Mouse (Mus musculus) activated CD4-positive, CD25-positive, alpha-beta regulatory T cell, adult 4 months (primary cell): ENCODE measurements around the gene Asic2. TPM values are rescaled to one million over a fixed set of nuclear protein-coding genes. Genes with fewer than 3 reads are reported as not detected.

Source experiments
- ATAC-seq: one replicate; pipeline ENCODE4 v1.8.0; 2017
- polyA plus RNA-seq, 2 experiments: library from polyadenylated mRNA; unstranded; fragments of 100-300 nt; shearing (Covaris generic); gene quantifications; one replicate each; pipeline ENCODE4 v1.2.1; 2017

Gene Asic2
- polyA plus RNA-seq, 2 experiments from 2014 or later: not detected

- ATAC-seq: no peak
Observed at GRCm38 (mm10) chr11:81954398-81954797, 13.9 kb downstream of the Asic2 start.

DNA sequence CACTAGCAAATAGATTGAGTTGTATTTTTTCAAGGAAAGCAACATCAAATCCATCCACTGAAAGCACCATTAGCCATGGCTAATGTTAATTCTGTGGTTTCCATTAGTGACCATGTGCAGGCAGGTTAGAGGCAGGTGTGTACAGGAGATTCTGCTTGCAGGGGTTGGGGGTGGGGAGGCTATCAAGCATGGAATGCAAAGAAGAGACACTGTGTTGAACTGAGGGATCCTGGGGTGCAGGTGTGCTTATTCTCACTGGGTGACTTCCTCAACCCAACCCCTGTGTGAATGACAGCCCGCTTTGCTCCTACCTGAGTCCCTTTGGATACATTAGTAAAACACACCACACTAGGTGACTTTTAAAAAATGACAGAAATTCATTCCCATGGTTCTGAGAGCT lies 20.2 kb downstream of the Asic2 start:
- ATAC-seq: no peak

DNA sequence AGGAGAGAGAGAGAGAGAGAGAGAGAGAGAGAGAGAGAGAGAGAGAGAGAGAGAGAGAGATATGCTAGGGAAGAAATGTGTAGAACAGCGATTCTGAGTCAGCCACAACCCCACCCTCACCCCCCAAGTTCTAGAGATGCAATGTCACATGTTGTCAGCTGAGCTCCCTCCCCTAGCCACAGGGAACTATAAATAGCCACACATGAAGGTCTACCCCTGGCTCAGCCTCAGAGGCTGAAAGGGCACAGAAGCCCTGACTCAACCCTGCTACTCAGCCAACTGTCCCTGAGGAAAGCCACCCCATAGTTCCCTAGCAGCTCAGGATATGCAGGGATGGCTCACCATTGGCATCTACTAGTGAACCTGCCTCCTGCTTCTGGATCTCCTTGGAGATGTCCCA lies 26.1 kb downstream of the Asic2 start:
- ATAC-seq: no peak

DNA sequence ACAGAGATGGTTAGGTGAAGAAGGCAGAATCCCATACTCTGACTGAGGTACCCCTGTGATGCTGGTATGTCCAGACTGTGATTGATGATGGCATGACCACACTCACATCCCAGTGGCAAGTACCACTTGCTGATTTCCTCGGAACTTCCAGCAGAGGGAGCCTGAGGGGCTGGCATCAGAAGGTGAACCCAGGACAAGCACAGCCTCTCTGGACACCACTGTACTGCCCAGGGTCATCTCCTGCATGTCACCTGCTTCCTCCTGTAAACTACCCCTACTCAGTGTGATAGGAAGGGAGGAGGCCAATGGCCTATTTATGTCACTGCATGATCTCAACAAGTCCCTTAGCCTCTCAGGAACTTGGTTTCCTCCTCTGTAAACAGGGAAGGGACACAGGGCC lies 27.3 kb downstream of the Asic2 start:
- no peak for ATAC-seq

- ATAC-seq: no peak
Observed at GRCm38 (mm10) chr11:81937516-81937915, 30.7 kb downstream of the Asic2 start.

- no peak for ATAC-seq
Observed at GRCm38 (mm10) chr11:81926393-81926792, 41.9 kb downstream of the Asic2 start.

DNA sequence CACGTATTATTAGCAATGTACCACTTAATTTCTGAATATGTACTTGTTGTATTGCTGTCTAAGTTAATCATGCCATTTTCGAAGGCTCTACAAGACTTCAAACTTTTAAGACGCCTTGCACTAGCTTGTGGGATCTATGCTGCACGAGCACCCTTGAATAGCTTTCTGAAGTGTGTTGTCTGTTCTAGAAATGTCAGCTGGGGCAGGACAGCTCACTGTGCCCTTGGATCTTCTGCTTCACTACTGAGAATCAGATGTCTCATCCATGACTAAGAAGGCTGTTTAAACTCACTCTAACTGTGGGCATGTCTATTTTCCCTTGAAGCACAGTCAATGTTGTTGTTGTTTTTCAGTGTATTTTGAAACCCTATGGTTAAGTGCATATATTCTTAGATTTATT lies 44.6 kb downstream of the Asic2 start:
- no peak for ATAC-seq

GRCm38 (mm10) chr11:81923096-81923495 lies 45.2 kb downstream of the Asic2 start:
- no peak for ATAC-seq

- no peak for ATAC-seq
Observed at GRCm38 (mm10) chr11:81915501-81915900, 52.8 kb downstream of the Asic2 start.

DNA sequence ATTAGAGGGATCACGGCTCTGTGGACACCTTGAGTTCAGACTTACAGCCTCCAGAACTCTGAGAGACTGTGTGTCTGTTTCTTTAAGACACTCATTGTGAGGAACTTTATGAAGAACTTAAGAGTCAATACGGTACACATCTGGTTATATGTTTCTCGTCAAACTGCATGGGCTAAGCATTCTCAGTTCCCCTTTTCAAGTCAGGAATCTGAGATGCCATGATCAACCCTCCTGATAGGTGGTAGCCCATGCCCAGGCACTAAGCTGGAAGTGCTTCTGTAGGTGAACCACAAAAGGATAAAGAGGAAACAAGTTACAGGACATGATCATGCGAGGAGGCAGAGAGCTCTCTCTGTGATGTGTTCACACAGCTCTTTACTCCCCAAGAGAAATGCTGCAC lies 55.2 kb downstream of the Asic2 start:
- no peak for ATAC-seq

DNA sequence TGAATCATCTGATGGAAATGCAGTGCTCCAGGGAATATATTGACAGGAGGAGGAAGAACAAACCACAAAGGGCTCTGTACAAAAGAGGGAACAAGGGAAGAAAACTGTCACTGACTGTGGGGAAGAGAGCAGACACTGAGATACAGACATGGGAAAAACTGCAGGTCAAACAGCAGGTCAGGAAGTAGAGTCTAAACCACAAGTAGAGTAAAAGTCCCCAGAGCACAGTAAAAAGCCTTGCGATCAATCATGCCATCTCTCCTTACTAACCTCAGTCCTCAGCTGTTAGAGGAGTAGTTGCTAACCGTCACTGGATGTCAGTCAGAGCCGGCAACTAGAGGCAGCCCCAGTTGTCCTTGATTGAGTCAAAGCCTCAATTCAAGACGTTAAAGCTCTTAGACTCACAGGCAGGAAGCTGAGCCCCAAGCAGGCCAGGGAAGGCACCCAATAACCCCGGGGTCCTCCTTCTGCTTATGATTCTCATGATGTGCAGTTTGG lies 58.8 kb downstream of the Asic2 start:
- no peak for ATAC-seq

GRCm38 (mm10) chr11:81908760-81909159 lies 59.5 kb downstream of the Asic2 start:
- ATAC-seq: no peak

- ATAC-seq: no peak
Observed at GRCm38 (mm10) chr11:81902318-81902717, 65.9 kb downstream of the Asic2 start.

DNA sequence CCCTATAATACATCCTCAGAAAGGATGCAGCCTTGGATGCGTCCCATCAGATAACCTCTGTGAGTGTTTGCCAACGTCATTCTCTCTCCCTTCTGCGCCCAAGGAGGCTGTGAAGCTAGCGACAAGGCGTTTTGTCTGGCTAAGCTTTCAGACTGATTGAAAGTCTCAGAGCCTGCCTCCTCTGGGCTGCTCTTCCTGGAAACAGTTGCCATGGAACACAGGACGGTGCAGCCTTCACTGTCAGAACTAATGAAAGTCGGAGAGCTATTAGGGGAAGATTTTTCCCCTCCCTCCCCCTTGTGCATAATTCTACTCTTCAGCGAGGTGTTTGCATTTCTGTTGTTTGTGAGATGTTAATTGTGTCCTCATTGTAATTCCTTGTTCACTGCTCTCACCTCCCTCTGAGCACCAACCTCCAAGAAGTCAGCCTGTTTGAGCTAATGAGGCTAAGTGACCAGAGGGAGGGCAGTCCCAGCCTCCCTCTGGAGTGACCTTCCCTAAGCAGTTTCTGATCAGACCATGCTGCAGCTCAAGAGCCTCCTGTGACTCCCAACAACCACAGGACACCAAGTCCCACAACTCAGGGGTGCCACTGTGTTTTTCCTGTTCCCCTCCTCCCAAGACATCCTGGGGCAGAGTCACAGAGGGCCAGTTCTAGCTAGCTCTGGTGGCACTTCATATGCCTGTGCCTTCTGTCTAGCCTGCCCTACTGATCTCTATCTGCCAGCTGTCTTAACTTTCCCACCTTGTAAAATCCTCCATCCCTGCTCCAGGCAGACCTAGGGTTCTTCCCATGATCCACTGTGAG lies 70.5 kb downstream of the Asic2 start:
- ATAC-seq: no peak

DNA sequence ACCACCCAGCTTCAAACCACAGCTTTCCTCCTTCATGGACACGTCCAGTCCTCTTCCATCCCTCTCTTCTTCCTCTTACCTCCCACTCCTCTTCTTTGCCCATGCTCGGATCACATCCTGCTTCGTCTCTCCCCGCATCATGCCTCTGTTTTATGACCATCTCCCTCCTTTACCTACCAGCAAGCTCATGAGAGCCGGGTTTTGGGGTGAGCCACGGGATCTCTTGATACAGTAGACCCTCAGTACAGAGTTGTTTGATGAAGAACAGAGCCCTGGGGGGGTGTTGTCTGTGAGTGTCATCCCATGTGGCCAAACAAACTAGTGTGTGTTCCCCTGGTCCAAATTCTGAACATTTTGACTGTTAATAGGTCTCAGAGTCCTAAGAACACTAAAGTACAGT lies 71.7 kb downstream of the Asic2 start:
- ATAC-seq: no peak

DNA sequence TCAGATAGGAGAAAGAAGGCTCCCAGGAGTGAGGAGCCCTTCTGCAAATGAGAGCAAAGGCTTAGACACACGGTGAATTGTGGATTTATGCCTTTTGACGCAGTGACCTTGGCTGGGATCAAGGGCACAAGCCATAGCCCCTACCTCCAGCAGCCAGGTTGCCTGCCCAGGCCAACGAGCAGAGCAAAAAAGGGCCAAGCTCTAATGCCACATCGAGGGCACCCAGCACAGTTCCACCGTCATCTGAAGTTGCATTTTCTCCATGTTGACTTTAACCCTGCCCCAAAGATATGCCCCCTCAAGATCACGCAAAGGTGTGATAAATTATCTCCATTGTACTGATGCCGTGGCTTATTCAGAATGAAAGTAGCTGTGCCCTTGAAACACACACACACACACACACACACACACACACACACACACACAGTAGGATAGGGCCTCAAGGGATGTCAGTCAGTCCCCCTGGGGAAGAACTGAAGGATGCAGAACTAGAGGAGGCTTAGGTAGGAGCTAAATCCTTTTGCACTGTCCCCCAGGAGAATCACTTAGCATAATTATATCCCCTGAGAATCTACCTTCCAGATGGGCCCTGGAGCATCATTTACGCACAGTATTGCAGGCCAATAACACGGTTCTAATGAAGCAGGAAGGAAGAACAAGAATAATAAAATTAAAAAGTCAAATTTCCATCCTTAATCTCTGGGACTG lies 96.6 kb downstream of the Asic2 start:
- ATAC-seq: no peak

DNA sequence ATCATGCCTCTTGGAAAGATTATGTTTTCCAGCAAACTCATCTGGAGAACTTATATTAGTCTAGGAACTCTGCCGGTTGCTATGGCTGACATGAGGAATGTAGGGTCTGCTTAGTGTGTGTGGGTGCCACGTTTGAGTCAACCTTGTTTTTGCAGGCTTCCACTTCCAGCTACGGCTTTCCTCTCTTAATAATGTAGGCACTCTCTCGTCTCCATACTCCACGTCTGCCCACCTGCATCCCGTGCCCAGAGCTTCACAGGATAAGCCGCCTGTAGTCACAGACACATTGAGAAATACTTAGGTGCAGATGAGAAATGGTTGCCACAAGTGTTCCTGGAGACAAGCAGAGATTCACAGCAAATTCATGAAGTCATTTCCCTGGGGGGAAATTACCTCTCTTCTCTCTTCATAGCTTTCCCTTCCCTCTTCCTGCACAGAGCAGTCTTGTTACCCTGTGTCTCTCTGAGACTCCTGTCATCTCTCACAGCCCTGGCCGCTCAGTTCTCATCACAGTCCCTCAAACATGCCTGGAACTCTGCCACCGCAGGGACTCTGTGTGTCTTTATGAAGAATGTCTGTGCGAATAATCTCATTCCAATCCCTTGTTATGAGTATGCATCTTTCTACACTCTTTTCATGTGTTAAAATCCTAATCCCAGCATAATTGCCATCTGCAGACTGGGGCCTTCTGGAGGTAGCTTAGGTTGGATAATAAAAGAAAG lies 102.4 kb downstream of the Asic2 start:
- no peak for ATAC-seq

- ATAC-seq: no peak
Observed at GRCm38 (mm10) chr11:81860250-81860972, 107.8 kb downstream of the Asic2 start, which contains the start of gene 5530401A14Rik. Gene 5530401A14Rik, plus strand, starts transcription at chr11:81860673.

GRCm38 (mm10) chr11:81847773-81848490 lies 120.3 kb downstream of the Asic2 start:
- ATAC-seq: no peak

GRCm38 (mm10) chr11:81845686-81846036 lies 122.6 kb downstream of the Asic2 start:
- ATAC-seq: no peak

DNA sequence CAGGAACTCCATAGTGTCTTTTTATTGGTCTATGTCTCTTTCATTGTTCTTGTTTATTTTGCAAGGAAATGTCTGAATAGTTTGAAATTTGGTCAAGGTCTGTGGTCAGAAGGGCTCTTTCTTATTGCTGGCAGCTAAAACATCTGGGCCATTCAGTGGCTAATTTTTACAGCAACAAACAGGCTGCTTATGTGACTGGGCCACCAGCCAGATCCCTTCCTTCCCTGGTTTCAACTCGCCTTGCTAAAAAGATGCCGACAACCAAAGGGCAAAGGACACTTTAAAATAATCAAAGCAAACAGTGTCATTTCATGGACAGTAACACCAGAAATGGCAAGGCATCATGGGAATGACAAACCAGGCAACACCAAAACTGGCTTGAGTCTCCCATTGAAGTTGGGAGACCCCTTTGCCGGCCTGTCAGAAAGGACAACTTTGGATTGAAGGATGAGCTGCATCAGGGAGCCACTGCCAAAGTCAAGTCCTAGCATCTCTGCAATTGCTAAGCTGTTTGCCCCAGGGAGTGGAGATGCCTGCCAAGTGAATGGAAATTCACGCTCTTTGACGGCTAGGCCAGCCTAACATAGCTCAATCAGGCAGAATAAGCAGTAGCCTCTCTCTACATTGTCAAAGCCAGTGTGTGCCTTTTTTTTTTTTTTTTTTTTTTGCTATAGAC lies 123.1 kb downstream of the Asic2 start:
- ATAC-seq: no peak
